Mouse (Mus musculus) urinary bladder, postnatal 25 days (tissue): Measurements from ENCODE around the gene Dio3.
A peak's percentile ranks its signal among the peaks of the same experiment; 100 is the strongest.

ENCODE experiments used
- DNase-seq: peaks from one replicate; pipeline ENCODE4 v3.0.0; 2022; ENCODE audit warnings: low spot score

The Dio3 gene

DNA sequence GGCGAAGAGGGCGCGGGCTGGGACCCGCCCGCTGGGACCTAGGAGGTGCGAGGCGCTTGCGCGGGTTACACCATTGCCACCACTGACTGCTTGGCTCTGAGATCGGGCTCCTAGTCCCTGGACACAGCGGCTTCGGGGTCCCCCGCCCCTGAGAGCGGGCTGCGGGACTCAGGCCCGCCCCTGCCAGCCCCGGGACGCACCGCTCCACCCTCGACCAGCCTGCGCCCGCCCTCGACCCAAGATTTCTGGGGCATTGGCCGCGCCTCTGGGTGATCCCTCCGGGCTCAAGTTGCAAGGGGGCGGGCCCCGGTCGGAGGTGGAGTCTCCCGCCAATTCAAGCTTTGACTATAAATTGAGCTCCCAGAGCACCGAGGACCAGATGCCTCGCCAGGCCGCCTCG is at the start of gene Dio3:
Dio3 (plus strand) TSS at position 216 of the 400 bp plus-strand sequence.
- DNase-seq, result peak; percentile 52

DNA sequence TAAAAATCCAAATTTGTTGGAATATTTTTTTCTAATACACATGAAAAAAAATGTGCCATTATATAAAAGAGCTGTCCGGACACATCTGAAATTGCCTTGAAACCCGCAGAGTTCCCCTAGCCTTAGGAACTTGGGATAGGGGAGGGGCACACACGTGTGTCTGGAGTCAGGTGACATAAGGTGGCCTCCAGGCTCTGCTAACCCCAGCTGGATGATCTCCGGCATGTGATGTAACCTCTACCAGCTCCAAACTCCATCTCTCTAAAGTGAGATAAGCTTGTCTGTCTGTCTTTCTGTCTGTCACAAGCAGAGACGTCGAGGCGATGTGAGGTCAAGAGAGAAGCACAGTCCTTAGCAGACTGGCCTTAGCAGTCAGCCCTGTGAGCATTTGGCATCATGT is 48.6 kb upstream of the Dio3 start:
- DNase-seq, result no peak

DNA sequence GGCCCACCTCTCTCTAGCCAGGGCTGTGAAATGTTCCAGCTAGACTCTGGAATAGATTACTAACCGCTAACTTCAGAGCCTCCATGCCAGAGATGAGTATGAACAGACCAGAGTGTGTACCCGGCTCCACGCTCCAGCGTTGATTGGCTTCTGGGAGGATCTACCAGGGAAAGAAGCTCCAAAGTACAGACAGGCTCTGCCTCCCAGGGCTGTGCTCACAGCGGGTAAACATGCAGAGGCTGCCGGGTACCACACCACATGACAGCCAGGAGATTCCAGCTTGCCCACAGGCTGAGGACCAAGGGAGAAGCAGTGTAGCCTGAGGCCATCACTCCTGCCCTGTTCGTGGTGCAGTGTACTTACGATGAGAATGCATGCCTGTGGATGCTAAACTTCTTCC is 48.1 kb upstream of the Dio3 start:
- DNase-seq, result no peak

DNA sequence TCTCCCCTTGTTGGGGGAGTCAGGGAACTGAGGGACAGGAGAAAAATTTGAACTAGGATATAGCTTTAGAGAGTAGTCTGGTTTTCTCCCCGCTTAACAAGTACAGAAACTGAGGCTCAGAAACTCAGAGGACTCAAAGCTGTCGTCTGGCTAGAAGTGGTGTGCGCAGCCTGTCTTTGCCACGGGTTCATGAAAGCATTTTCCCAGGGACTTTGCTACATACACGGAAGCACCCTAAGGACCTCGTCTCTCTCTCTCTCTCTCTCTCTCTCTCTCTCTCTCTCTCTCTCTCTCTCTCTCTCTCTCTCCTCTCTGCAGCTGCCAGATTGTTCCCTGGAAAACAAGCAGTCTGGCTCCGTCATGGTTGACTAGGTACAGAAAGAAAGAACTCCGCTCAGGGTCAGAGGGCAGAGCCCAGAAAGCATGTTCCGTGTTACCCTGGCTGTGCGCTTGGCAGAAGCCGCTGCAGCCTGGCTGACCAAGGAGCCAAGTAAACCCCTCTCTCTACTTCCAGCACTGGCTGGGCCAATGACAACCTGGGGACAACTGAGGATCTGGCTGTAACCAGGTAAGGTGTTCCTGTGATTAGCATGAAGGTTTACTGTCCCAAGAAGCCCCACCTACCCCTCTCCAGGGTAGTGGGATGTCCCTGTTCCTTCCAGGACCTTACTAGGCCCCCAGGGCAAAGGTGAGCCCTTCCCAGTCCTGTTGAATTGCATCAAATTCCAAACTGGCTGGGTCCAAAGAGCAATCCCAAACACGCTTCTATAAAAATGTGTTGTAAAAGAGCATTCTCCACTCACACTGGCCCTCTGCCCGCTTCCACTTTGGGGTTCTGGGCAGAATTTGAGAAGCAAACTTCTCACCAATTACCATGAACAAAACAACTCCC is 46.9 kb upstream of the Dio3 start:
- DNase-seq, result no peak

DNA sequence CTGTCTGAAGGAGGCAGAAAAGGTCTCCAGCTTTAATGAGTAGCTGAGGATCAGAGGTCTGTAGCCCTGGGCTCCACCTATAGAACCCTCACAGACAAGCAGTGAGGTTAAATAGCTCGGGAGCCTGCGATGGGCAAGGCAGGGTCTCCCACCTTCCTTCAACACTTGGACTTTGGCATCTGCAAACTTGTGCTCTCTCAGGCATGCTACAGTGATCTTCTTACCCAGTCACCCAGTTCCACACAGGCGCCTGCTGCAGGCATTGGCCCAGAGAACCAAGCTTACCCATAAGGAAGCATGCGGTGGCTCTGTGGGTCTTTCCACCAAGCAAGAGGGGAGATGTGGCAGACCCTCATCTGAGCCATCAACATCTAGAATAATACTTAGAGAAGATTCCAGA is 43.0 kb upstream of the Dio3 start:
- DNase-seq, result no peak

DNA sequence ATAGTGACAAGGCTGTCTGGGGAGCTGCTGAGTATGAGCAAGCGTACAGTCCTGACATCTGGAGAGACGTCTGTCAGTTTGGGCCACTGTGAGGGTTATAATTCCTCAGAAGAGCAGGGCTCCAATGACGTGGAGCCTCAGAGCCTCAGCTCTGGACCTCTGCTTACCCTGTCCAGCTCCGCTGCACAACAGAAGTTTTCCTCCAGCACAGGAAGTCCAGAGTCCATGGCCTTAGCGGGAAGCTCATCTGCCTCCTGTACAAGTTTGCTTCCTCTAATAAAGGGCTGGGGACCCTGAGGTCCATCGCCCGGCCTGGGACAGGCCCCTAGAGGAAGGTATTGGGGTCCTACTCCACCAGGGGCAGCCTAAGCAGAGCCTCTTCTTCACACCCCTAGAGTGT is 41.8 kb upstream of the Dio3 start:
- DNase-seq, result no peak

DNA sequence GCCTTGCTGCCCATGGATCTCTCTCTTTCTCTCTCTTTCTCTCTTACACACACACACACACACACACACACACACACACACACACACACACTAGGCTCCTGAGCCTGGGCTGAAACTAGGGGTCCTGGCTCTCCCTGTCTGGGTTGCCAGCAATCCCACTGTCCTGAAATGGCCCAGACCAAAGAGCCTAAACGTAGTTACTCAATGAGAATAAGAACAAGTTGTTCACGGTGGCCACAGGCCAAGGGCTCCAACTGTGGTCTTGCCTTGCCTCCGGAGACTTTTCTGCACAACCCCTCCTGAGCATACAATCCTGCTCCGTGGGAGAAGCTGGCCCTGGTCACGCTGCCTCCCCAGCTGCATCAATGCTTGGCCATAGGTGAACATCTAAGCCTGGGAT is 39.5 kb upstream of the Dio3 start:
- no peak for DNase-seq

DNA sequence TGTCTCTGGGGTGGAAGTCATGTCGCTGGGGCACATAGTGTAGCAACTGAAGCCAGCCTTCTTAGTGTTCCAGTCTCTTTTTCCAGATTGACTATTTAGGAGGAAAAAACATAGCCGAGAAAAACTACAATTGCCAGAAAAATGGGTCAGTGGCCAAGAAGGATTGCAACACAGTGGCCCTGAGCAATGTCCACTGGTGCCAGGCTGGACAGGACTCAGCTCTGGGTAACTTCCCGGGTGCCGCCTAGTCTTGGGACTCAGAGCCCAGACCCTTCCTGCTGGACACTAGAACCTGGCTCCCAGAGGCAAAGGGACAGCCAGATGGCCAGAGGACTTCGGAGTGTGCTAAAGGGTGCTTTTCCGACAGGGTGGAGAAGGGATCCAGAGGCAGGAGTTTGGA is 34.3 kb upstream of the Dio3 start:
- DNase-seq, result no peak

DNA sequence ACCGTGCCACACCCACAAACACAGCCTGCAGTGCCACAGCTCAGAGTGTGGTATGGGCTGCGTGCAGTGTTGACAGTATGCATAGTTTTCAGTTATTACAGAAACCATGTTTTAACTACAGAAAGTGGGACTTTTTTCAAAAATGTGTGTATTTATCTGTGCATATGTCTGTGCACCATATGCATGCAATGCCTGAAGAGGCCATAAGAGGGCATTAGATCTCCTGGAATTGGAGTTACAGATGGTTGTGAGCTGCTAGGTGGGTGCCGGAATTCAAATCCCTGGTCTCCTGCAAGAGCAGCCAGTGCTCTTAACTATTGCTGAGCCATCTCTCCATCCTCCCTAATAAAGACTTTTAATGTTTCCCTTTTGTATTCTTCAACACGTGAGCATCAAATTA is 33.4 kb upstream of the Dio3 start:
- no peak for DNase-seq

DNA sequence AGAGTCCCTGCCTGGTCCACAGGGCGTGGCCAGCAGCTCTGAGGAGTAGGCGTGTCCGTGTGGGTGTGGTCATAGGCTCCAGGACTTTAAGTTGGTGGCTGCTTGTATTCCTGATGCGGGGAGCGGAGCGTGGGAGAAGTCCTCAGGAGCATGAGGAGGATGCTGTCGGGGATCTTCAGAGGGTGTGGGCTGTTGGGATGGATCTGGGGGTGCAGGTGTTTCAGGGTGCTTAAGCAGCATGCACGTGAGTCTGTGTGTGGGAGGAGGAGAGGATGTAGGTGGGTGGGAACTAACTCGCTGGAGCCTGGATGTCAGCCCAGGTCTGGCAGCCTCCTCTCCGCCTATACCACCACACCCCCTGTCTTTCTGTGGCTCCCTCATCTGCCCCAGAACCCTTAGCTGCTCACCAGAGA is 26.7 kb upstream of the Dio3 start:
- no peak for DNase-seq

DNA sequence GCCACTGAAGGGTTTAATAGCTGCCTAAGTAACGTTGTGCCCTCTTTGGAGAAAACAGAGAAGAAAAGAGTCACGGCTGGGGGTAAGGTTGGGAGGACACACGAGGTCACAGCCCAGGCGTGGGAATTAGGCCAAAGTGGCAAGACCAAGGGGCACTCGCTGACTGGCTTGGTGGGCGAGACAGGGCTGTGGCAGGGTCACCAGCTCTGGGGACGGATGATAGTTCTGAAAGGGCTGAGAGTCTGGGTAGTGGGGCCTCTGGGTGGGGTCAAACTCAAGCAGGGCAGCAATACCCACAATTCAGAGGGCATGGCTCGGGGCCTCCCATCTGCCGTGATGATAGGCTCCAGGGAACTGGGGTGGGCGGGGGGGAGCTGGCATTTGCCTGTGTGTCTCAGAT is 23.1 kb upstream of the Dio3 start:
- no peak for DNase-seq

DNA sequence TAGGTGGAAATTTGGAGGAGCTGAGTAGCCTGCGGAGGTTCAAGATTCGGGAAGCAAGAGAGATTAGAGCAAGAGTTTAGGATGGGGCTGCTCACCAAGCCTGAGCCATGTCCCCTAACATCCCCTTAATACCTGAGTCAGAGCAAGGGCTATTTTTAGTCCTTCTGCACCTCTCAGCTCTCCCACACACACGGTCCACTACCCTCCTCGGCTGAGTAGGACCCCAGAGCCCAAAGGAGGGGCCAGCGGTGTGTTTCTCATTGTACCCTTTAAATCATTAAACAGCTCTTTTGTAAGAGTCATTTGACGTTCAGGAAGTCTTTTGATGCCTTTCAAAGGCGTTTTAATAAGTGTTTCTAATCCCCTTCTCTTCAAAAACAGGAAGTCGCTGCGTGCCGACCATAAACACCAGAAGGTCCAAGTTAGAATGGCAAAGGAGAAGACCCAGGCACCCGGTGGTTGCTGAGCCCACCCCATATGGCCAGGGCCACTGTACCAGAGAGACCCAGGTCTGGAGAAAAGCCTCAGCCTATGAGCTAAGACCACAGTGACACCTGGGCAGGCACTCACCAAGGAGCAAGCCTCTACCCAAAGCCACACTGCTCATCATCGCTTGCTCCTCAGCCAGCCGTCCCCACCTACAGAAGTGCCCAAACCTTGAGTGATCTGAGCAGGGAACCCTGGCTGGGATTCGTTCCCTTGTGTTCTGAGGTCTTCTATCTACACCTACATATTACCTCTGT is 22.2 kb upstream of the Dio3 start:
- DNase-seq, result no peak

DNA sequence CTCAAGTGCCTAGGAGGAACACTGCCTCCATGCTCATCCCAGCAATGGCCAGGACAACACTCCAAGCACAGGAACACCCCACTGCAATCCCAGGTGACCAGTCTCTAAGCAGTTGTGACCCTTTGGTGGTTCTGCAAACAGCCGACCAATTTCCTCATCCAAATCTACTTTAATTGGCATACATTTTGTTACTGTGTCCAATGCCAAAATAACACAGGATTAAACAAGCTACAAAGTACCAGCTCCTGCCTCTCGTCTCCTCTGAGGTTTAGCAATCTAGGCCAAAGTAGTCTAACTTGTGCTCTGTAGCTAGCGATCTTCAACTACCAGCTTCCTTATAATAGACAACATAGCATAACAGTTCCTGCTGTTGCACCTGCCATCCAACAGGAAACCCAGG is 10.6 kb upstream of the Dio3 start:
- no peak for DNase-seq

DNA sequence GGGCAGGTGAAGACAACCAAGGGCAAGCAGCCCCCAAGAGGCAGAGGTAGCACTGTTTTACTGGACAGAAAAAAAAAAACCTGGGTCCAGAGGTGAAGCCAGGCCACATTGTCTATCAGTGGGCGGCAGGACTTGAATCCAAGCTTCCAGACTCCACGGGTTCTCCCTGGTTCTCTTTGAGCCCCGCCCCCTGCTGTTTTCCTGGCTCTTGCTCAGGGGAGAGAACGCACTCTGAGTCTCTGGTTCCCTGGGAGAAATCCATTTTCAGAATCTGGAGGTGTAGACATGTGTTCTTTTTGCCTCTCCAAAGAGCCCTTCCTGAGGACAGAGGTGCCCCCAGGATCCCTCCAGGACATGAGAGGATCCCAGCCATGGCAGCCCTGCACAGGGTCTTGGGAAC is 9.2 kb upstream of the Dio3 start:
- no peak for DNase-seq

DNA sequence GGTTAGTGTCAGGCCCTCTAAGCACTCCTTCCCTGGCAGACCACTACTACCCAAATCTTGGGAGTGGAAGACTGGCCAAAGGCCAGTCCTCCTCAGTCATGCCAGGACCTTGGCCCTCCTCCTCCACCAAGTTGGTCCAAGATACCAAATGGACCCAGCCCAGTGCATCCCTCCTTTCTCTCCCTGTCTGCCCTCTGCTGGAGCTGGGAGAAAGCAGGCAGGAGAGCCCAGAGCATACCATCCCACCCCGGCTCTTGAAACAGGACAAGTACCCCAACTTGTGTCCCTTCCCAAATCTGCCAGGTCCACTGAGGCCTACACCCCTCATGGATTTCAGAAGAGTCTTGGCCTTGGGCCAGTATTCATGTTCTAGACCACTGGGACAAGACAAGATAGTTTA is 2.8 kb upstream of the Dio3 start:
- no peak for DNase-seq

DNA sequence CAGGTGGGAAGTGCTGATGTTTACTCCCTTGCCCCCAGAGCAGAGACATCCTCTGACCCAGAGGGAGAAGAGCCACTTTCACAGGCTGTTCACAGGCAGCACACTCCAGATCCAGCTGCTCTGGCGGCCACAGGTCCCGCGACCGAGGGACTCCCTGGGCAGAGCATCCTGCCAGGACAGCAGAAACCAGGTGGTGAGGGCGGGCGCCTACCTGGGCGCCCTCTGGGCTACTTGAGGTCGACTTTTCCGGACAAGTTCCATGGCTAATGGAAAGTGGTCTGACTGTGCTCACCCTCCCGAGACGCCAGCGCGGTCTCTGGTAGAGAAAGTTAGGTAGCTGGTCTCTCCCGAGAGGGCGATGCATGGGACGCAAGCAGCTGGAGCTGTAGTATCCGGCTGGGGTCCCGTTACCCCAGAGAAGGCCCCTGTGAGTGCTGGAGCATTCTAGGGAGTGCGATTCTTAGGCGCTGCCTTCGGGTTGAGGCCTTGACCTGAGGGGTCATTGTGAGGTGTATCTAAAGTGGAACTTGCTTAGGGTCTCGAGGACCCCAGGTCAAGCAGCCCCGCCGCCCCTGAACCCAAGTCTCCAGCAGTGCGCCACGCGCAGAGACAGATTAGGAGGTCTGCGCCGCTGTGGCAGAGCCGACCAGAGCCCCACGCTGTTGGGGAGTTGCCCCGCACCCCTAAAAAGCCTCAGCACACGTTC is 1.5 kb upstream of the Dio3 start:
- no peak for DNase-seq

DNA sequence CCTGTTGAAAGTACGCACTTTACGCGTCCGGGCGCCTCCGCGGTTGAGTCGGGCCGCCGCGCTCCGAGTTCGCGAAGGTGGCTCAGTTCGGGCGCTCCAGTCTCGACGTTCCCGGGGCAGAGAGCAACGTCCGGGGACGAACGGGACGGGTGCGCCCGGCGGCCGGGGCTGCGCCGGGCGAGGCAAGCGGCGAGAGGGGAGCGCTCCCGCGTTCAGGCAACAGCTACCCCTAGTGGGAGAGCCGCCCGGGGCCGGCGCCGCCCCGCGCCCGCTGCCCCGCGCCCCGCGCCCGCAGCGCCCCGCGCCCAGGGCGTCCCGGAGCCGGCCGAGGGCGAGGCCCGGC is 932 bp upstream of the Dio3 start:
- no peak for DNase-seq

DNA sequence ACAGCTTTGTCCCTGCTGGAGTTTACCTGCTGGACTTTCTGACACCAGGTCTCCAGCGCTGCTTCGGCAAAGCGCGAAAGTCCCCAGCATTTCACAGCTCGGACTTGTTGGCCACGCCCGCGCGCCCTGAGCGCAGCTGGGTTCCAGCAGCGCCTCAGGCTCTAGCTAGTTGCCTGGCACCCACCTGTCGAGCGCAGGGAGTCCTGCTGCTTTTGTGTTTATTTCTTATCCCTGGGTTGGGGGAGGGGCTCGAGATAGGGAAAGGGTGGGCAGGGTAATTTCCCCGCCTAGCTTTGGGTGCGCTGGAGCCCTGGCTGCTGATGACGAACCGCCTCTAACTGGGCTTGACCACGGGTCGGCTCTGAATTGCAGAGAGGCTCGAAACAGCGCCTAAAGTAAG is 1.5 kb downstream of the Dio3 start:
- no peak for DNase-seq

DNA sequence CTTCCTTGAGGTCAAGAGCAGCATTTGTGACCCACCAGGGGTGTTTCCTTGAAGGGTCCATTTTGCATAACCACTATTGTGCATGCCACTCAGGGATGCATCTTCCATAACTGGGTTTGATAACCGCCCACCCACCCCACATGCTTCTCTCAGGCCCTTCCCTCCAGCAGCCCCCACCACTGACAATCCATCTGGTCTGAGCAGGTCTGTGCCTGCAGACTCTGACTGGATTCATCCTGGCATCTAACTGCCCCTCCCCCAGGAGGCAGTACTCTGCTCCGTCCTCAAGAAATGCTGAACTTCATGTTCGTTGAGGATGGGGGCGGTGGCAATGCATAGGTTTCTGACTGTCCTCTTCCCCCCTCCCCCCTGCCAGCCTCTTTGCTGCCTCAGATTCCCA is 4.9 kb downstream of the Dio3 start:
- DNase-seq, result no peak

DNA sequence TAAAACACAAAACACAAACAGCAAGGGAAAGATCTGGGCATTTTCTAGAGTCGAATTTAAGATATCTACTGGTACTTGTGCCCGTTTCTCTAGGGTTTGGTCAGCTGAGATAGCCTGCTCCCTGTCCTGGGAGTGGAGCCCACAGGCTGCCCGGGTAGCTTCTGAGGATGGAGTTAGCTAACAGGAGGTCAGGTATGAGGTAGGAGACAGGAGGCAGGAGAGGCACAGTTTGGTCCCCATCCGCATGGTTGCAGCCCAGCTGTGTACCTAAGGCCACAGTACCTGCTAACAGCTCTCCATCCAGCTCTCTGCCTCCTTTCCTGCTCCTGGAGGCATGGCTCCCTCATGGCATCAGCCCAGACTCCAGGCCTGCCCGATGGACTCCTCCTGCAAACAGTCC is 13.9 kb downstream of the Dio3 start:
- no peak for DNase-seq

DNA sequence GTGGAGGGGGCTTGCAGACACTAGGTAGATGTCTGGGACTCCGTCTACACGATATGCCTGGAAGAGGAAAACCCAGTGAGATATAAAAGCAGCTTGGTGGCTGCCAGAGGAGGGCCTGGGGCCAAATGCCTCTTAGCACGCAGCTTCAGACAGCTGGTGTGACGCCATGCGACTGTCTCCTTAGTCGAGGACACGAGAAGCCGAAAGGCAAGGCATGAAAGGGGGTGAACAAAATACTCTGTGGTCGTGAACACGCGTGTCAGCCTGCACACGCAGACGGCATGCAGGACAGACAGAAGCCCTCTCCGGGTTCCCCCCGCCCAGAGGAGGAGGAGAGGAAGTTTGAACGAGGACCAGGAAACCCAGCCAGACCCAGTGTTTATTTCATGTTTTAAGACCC is 16.0 kb downstream of the Dio3 start:
- DNase-seq, result no peak

DNA sequence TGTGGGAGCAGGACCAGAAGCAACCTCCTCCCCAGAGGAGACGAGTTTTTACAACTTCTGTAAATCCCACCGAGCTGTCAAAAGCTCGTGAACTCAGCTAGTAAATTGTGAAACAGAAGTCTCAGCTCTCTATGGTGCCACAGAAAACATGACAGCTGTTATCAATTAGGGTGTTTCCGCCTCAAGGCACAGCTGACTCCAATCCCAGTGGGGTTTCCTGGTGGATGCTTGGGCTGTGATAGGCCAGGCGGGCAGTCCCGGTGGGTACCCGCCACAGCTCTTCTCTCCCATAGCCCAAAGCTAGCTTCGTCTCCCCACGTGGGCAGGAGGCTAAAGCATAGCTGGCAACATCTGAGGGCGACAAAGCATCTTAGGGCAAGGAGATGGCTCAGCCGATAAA is 19.8 kb downstream of the Dio3 start:
- DNase-seq, result no peak

DNA sequence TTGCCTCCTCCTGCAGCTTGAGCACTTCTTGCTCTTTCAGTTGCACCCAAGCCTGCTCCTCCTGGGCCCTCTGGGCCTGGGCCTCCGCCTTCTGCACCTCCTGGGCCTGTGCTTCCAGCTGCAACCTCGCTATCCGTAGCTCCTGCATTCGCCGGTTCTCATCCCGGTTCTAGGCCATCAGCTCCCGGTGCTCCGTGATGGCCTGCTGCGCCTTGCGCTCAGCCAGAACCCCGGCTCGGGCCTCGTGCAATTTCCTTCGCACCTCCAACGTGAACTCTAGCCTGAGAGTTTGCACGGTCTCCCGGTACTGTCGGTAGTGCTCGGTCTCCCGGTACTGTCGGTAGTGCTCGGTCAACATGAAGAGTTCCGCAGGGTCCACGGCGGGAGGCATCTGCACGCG is 40.8 kb downstream of the Dio3 start:
- DNase-seq, result no peak
